Mouse (Mus musculus): ENCODE results near the gene Fgr. TPM values are rescaled to one million over a fixed set of nuclear protein-coding genes. Genes with fewer than 3 reads are reported as not detected.

The Fgr gene
- polyA plus RNA-seq, 1 experiment from 2014 or later, result 2.3 TPM

DNA sequence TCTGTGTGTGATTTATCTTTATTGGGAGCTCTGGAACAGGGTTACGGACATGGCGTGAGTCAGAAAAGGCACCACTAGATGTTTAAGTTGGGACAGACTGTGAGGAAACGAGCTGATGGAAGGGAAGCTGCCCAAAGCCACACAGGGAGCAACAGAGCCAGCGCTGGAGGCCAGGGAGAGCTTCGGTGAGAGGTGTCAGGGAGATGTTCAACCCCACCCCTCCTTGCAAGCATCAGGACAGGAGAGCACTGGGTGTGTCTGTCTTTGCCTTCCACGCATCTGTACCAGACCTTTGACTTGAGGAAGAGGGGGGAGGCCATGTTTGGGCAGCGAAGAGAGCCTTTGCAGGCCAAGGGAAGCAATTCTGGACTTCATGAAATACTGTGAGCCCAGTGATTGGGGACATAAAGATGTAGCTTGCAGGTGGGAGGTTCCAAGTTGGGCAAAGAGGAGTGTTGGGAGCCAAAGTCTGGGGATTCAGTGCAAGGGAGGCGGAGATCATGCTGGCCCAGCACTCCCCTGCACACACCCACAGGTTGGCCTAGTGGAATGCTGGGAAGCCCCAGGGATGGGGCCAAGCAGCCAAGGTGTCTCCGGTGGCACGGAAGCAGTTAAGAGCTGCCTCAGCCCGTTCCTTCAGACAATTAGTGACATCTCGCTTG lies 72.9 kb downstream of the Fgr start:
- Histone ChIP-seq H3K4me1 (replicated peaks) (peaks cover 94% of the 10 kb centered on the region), H3K4me3 (replicated peaks) (no peak overlapping the region), H3K4me2 (replicated peaks) (peak overlapping the region; percentile 30; the same call in 1 of the 2 replicates), H3K27me3 (replicated peaks) (no peaks in the 10 kb centered on the region), H3K9me3 (no peaks in the 10 kb centered on the region), H3K9ac (no peak overlapping the region), H3K36me3 (no peaks in the 10 kb centered on the region), H3K27ac (peak overlapping the region; percentile 58)
- WGBS, result 34% methylated on average over 12 of the region's 12 CpGs
- peak; percentile 34; the same call in 1 of the 2 replicates for ATAC-seq

DNA sequence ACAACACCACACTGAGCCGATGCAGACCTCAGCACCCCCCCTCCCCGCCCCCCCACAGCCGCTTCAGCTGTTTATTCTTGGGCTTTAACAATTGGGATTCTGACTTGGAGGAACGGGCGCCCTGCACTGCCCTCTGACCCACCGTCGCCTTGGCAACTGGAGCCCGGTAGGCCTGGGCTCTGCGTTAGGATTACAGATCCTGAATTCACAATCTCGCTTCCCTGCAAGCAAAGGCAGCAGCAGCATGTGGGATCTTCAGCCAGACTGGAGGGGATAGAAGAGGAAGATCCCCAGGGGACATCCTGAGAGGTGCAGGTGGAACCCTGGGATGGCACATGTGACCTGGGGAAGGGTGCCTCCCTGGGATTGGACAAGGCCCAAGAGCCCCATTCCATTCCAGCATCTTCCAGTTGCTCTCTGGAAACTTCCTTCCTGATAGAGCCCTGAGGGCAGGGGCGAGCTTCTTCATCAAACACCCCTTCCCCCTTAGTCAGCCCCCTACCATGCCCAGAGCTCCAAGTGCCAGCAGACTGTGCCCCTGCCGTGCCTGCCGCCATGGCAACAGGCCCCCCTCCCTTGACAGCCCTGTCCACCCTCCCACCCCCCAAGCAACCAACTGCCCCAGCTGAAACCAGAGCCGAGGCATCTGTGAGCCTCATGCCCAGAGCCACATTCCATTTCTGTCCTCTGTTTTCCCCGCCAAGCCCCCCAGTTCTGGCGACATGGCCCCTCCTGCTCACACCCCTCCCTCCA lies 73.6 kb downstream of the Fgr start:
- H3K27me3 ChIP-seq (replicated peaks), result no peaks in the 10 kb centered on the region
- no peaks in the 10 kb centered on the region for H3K9me3 ChIP-seq
- H3K9ac ChIP-seq, result no peak overlapping the region
- H3K4me3 ChIP-seq (replicated peaks), result no peak overlapping the region
- peak overlapping the region; percentile 30; the same call in 1 of the 2 replicates for H3K4me2 ChIP-seq (replicated peaks)
- peaks cover 94% of the 10 kb centered on the region for H3K4me1 ChIP-seq (replicated peaks)
- 29% methylated on average over 16 of the region's 16 CpGs for WGBS
- no peaks in the 10 kb centered on the region for H3K36me3 ChIP-seq
- ATAC-seq, result no peak
- peak overlapping the region; percentile 58; the same call in 1 of the 2 replicates for H3K27ac ChIP-seq

GRCm38 (mm10) chr4:133049071-133049920 lies 75.4 kb downstream of the Fgr start:
- no peak for ATAC-seq
- 61% methylated on average over 19 of the region's 19 CpGs for WGBS

GRCm38 (mm10) chr4:133050196-133050836 lies 76.4 kb downstream of the Fgr start:
- Histone ChIP-seq H3K36me3 (no peaks in the 10 kb centered on the region), H3K4me2 (replicated peaks) (no peak overlapping the region), H3K4me1 (replicated peaks) (peaks cover 88% of the 10 kb centered on the region), H3K9me3 (no peaks in the 10 kb centered on the region), H3K27ac (peak overlapping the region; percentile 48), H3K4me3 (replicated peaks) (no peak overlapping the region), H3K9ac (no peak overlapping the region), H3K27me3 (replicated peaks) (no peaks in the 10 kb centered on the region)
- WGBS, result 67% methylated on average over 9 of the region's 9 CpGs
- ATAC-seq, result no peak

More at GRCm38 (mm10) chr4:133049071-133049920, 75.4 kb downstream of the Fgr start:
- no peak overlapping the region for H3K4me3 ChIP-seq (replicated peaks)
- H3K36me3 ChIP-seq, result no peaks in the 10 kb centered on the region
- peaks cover 88% of the 10 kb centered on the region for H3K4me1 ChIP-seq (replicated peaks)
- H3K27ac ChIP-seq, result peak overlapping the region; percentile 39; the same call in 1 of the 2 replicates
- H3K9ac ChIP-seq, result no peak overlapping the region
- no peaks in the 10 kb centered on the region for H3K27me3 ChIP-seq (replicated peaks)
- H3K9me3 ChIP-seq, result no peaks in the 10 kb centered on the region
- H3K4me2 ChIP-seq (replicated peaks), result 0 out of 2 replicates have a peak overlapping the region, but pooled peaks have one; percentile 5

- Histone ChIP-seq H3K9me3 (no peaks in the 10 kb centered on the region), H3K4me3 (replicated peaks) (no peak overlapping the region), H3K36me3 (no peaks in the 10 kb centered on the region), H3K27ac (no peak overlapping the region), H3K27me3 (replicated peaks) (no peaks in the 10 kb centered on the region), H3K9ac (no peak overlapping the region), H3K4me2 (replicated peaks) (no peak overlapping the region), H3K4me1 (replicated peaks) (peaks cover 88% of the 10 kb centered on the region)
- ATAC-seq, result no peak
- 86% methylated on average over 6 of the region's 6 CpGs for WGBS
Measured at GRCm38 (mm10) chr4:133050837-133051549, 77.1 kb downstream of the Fgr start.

DNA sequence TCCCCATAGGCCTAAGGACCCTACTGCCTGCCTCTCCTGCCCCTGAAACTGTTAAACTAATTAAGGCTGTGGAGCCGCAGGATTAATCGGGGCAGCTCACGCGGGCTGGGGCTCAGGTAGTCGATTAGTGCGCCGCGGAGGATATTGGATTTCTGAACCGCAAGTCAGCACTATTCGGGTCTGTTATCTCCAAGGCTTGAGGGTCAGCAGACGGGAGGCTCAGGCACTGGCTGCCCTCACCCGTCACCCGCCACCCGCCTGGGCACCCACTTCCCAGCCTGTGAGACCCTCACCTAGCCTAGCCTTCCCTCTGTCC lies 77.6 kb downstream of the Fgr start:
- H3K27ac ChIP-seq, result peak overlapping the region; percentile 28; the same call in 1 of the 2 replicates
- peaks cover 88% of the 10 kb centered on the region for H3K4me1 ChIP-seq (replicated peaks)
- no peaks in the 10 kb centered on the region for H3K9me3 ChIP-seq
- no peak overlapping the region for H3K4me2 ChIP-seq (replicated peaks)
- H3K4me3 ChIP-seq (replicated peaks), result no peak overlapping the region
- WGBS, result 57% methylated on average over 14 of the region's 14 CpGs
- no peak overlapping the region for H3K9ac ChIP-seq
- no peak for ATAC-seq
- no peaks in the 10 kb centered on the region for H3K27me3 ChIP-seq (replicated peaks)
- H3K36me3 ChIP-seq, result no peaks in the 10 kb centered on the region

Other genes starting within 250 kb of the Fgr start
- gene Xkr8, start 241.5 kb upstream of the Fgr start, polyA plus RNA-seq (2015; fragmentation: Nextera tagmentation; extraction: Ambion mirVana), result 4.0 TPM in 2 replicates
- gene Smpdl3b, start 216.8 kb upstream of the Fgr start, polyA plus RNA-seq (2015; fragmentation: Nextera tagmentation; extraction: Ambion mirVana), result 5.7 TPM in 2 replicates
- 85.5 and 88.1 TPM in 2 replicates for gene Rpa2, start 205.8 kb upstream of the Fgr start, polyA plus RNA-seq (2015; fragmentation: Nextera tagmentation; extraction: Ambion mirVana)
- 1.7 and 2.0 TPM in 2 replicates for gene Themis2, start 177.7 kb upstream of the Fgr start, polyA plus RNA-seq (2015; fragmentation: Nextera tagmentation; extraction: Ambion mirVana)
- gene Ppp1r8, start 130.9 kb upstream of the Fgr start, polyA plus RNA-seq (2015; fragmentation: Nextera tagmentation; extraction: Ambion mirVana), result 50.4 and 54.1 TPM in 2 replicates
- gene Stx12, start 89.6 kb upstream of the Fgr start, polyA plus RNA-seq (2015; fragmentation: Nextera tagmentation; extraction: Ambion mirVana), result 54.2 and 57.7 TPM in 2 replicates
- gene Fam76a, start 51.5 kb upstream of the Fgr start, polyA plus RNA-seq (2015; fragmentation: Nextera tagmentation; extraction: Ambion mirVana), result 41.8 and 45.3 TPM in 2 replicates
- 5.4 and 6.3 TPM in 2 replicates for gene Ahdc1, start 37.2 kb downstream of the Fgr start, polyA plus RNA-seq (2015; fragmentation: Nextera tagmentation; extraction: Ambion mirVana)
- gene Wasf2, start 156.4 kb downstream of the Fgr start, polyA plus RNA-seq (2015; fragmentation: Nextera tagmentation; extraction: Ambion mirVana), result 92.5 and 115 TPM in 2 replicates
- 2.7 and 2.8 TPM in 2 replicates for gene Cd164l2, start 238.0 kb downstream of the Fgr start, polyA plus RNA-seq (2015; fragmentation: Nextera tagmentation; extraction: Ambion mirVana)
- 0.06 and 0.14 TPM in 2 replicates for gene Gpr3, start 238.4 kb downstream of the Fgr start, polyA plus RNA-seq (2015; fragmentation: Nextera tagmentation; extraction: Ambion mirVana)